Mouse (Mus musculus) embryonic facial prominence, embryonic 11.5 days (tissue): ENCODE data around the gene Ucp1. TPM values are rescaled to one million over a fixed set of nuclear protein-coding genes. Genes with fewer than 3 reads are reported as not detected.
"Not testable (repeated sequence)": the region's sequence is repeated elsewhere in the genome, so short reads cannot be mapped to it uniquely, and the experiment has no call there.

ENCODE experiments used
- ATAC-seq: fragments of 200-750 bp; cut with Nextera tagmentation; replicated peaks from 2 replicates; pipeline ENCODE4 v1.8.0; 2017; ENCODE audit warnings: low read depth; ENCODE audit not compliant: insufficient number of reproducible peaks, low FRiP score, low TSS enrichment
- DNase-seq: peaks from one replicate; pipeline ENCODE4 v3.0.0-alpha.2; 2015; ENCODE audit warnings: low spot score
- H3K27ac ChIP-seq: fragments of 300-500 bp; sonication (generic); replicated peaks from 2 replicates; pipeline ENCODE4 v1.5.1; 2014; ENCODE audit warnings: mild to moderate bottlenecking, low read depth, low read length, control low read depth
- H3K27me3 ChIP-seq: fragments of 300-500 bp; sonication (generic); 2 replicates; pipeline ENCODE4 v1.6.1; 2014; ENCODE audit warnings: mild to moderate bottlenecking, low read length, moderate library complexity, mixed read lengths; ENCODE audit not compliant: control insufficient read depth, insufficient read depth
- H3K36me3 ChIP-seq: fragments of 300-500 bp; sonication (generic); replicated peaks from 2 replicates; pipeline ENCODE4 v1.6.1; 2014; ENCODE audit warnings: low read depth, mild to moderate bottlenecking, low read length, moderate library complexity, mixed read lengths; ENCODE audit not compliant: control insufficient read depth, insufficient read depth
- H3K4me1 ChIP-seq: fragments of 300-500 bp; sonication (generic); 2 replicates; pipeline ENCODE4 v1.6.1; 2014; ENCODE audit warnings: low read length, mixed read lengths; ENCODE audit not compliant: control insufficient read depth, insufficient read depth
- H3K4me2 ChIP-seq: fragments of 300-500 bp; sonication (generic); 2 replicates; pipeline ENCODE4 v1.6.1; 2014; ENCODE audit warnings: low read depth, mild to moderate bottlenecking, control low read depth, low read length, moderate library complexity
- H3K4me3 ChIP-seq: fragments of 300-500 bp; sonication (generic); 2 replicates; pipeline ENCODE4 v1.5.1; 2014; ENCODE audit warnings: low read depth, low read length, control low read depth
- H3K9ac ChIP-seq: fragments of 300-500 bp; sonication (generic); replicated peaks from 2 replicates; pipeline ENCODE4 v1.6.1; 2014; ENCODE audit warnings: mild to moderate bottlenecking, control low read depth, low read length
- H3K9me3 ChIP-seq: fragments of 300-500 bp; sonication (generic); replicated peaks from 2 replicates; pipeline ENCODE4 v1.6.1; 2016; ENCODE audit warnings: mild to moderate bottlenecking, low read length, inconsistent platforms, mixed read lengths; ENCODE audit not compliant: control insufficient read depth
- WGBS: fragments of 180-500 bp; shearing (Covaris S2); extraction: QIAGEN DNeasy Blood & Tissue Kit; methylation state at CpG from one replicate; pipeline ENCODE4 v1.1.7; 2014; 5-methylcytosine and 5-hydroxymethylcytosine counted together
- polyA plus RNA-seq: library from polyadenylated mRNA; unstranded; fragments of >200 nt; fragmentation: Nextera tagmentation; extraction: Ambion mirVana; gene quantifications from 2 replicates; pipeline ENCODE4 v1.2.1, GENCODE M21; 2014

Ucp1 gene
- polyA plus RNA-seq, 1 experiment from 2014 or later = not detected

DNA sequence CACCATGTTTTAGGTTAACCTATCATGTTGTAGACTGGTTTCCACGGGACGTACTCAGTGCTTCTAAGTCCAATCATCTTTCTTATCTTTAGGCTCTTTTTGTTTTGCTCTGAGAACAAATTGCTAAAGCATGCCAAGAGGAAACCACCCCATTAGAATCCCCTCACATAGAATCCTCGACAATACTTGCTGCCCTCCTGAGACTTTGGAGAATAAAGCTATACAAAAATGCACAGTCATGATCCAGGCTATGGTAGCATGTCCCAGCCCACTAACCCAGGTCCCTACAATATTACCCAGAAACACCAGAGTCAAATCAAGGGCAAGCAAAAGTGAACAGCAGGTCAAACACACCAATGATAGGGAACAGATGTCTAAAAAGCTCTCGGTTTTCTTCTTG is 24.9 kb downstream of the Ucp1 start:
- H3K27ac ChIP-seq, H3K9ac ChIP-seq, H3K4me3 ChIP-seq, H3K4me1 ChIP-seq, ATAC-seq, H3K27me3 ChIP-seq, H3K36me3 ChIP-seq, H3K9me3 ChIP-seq, H3K4me2 ChIP-seq: not testable (repeated sequence)
- WGBS = 74% methylated on average over 4 of the region's 4 CpGs
- peak; percentile 77 for DNase-seq

DNA sequence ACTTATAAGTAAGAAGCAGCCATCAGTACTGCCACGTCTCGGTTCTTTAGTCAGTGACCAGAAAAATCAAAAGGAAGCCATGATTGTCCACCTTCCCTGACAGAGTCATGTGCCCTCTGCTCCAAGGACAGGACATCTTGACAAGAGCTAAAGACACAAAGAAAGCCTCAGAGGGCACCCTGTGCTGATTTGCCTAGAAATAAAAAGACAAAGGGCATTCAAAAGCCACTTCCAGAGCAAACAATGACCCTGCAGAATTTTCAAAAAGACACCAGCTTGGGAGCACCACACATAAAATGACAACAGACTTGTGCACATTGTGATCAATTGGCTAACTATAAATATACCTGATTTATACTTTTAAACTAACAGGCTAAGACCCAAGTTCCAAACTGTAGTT is 25.5 kb downstream of the Ucp1 start:
- no peaks in the 10 kb centered on the region for H3K9me3 ChIP-seq
- H3K9ac ChIP-seq = no peak overlapping the region
- H3K27me3 ChIP-seq = no peaks in the 10 kb centered on the region
- H3K27ac ChIP-seq = no peak overlapping the region
- ATAC-seq (no peak), DNase-seq (no peak)
- no peak overlapping the region for H3K4me2 ChIP-seq
- no peak overlapping the region for H3K4me3 ChIP-seq
- H3K4me1 ChIP-seq = no peaks in the 10 kb centered on the region; the same call in 1 of the 2 replicates
- H3K36me3 ChIP-seq = no peaks in the 10 kb centered on the region
- 55% methylated on average over 2 of the region's 2 CpGs for WGBS

GRCm38 (mm10) chr8:83320543-83320942 is 30.4 kb downstream of the Ucp1 start:
- H3K4me2 ChIP-seq = no peak overlapping the region
- no peak overlapping the region for H3K4me3 ChIP-seq
- no peaks in the 10 kb centered on the region; the same call in 1 of the 2 replicates for H3K4me1 ChIP-seq
- 42% methylated on average over 3 of the region's 3 CpGs for WGBS
- H3K9me3 ChIP-seq = no peaks in the 10 kb centered on the region
- H3K9ac ChIP-seq = no peak overlapping the region
- ATAC-seq (peak; percentile 77; the same call in 1 of the 2 replicates), DNase-seq (peak; percentile 34)
- no peaks in the 10 kb centered on the region for H3K27me3 ChIP-seq
- no peak overlapping the region; the same call in 1 of the 2 replicates for H3K27ac ChIP-seq
- H3K36me3 ChIP-seq = no peaks in the 10 kb centered on the region

GRCm38 (mm10) chr8:83322374-83322773 is 32.2 kb downstream of the Ucp1 start:
- no peaks in the 10 kb centered on the region for H3K9me3 ChIP-seq
- H3K9ac ChIP-seq = no peak overlapping the region
- H3K4me1 ChIP-seq = no peaks in the 10 kb centered on the region; the same call in 1 of the 2 replicates
- ATAC-seq (no peak), DNase-seq (no peak)
- no peaks in the 10 kb centered on the region for H3K36me3 ChIP-seq
- WGBS = 87% methylated on average over 6 of the region's 6 CpGs
- no peaks in the 10 kb centered on the region for H3K27me3 ChIP-seq
- H3K27ac ChIP-seq = no peak overlapping the region
- H3K4me2 ChIP-seq = no peak overlapping the region
- H3K4me3 ChIP-seq = no peak overlapping the region

- no peak overlapping the region for H3K9ac ChIP-seq
- no peak overlapping the region for H3K27ac ChIP-seq
- H3K36me3 ChIP-seq = no peaks in the 10 kb centered on the region
- no peaks in the 10 kb centered on the region for H3K27me3 ChIP-seq
- H3K4me2 ChIP-seq = no peak overlapping the region
- no peak overlapping the region for H3K4me3 ChIP-seq
- H3K4me1 ChIP-seq = no peaks in the 10 kb centered on the region; the same call in 1 of the 2 replicates
- DNase-seq = no peak
- WGBS = 88% methylated on average over 2 of the region's 2 CpGs
- no peak; the same call in 1 of the 2 replicates for ATAC-seq
- H3K9me3 ChIP-seq = no peaks in the 10 kb centered on the region
Observed at GRCm38 (mm10) chr8:83323056-83323455, 32.9 kb downstream of the Ucp1 start.

DNA sequence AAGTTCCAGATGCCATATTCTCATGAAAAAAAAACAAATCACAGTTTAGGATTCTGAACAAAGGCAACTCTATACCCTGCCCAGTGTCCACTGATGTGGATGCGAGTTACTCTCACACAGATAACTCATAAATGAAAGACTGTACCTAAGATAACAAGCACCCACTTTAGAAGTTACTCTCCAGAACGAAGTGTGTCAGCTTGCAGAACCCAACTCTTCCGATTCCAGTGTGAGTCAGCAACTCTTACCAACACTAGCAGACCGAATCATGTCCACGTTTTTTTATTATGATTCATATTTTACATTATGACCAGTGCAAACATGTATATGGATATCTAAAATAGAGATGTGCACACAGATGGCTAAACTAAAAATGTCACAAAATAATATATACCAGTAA is 37.7 kb downstream of the Ucp1 start:
- WGBS = 91% methylated on average over 5 of the region's 5 CpGs

DNA sequence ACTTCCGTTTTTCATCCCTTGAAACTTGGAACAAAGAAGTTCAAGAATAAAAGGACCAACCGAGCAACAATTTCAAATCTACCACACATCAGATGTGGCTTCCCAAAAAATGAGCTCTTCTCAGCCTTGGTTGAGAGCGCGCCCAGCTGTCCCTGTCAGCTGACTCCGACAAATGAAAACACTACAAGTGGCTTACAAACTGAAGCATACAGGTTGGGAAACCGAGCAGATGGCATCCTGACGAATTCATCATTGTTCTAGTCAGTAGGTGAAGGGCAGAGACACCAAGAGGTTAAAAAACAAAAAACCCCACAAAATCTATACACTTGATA is 41.4 kb downstream of the Ucp1 start:
- Histone ChIP-seq H3K4me1 (no peaks in the 10 kb centered on the region), H3K9ac (peak overlapping the region; percentile 80), H3K36me3 (no peaks in the 10 kb centered on the region), H3K4me3 (peak overlapping the region; percentile 86), H3K4me2 (peak overlapping the region; percentile 63), H3K27ac (no peak overlapping the region), H3K9me3 (no peaks in the 10 kb centered on the region), H3K27me3 (no peaks in the 10 kb centered on the region)
- ATAC-seq (no peak), DNase-seq (peak; percentile 40)
- WGBS = 12% methylated on average over 7 of the region's 7 CpGs

More for the DNA sequence above, 37.7 kb downstream of the Ucp1 start:
- Histone ChIP-seq H3K4me3 (no peak overlapping the region), H3K9ac (no peak overlapping the region), H3K9me3 (no peaks in the 10 kb centered on the region), H3K36me3 (no peaks in the 10 kb centered on the region), H3K4me2 (no peak overlapping the region), H3K27me3 (no peaks in the 10 kb centered on the region), H3K4me1 (no peaks in the 10 kb centered on the region), H3K27ac (no peak overlapping the region)
- DNase-seq (no peak), ATAC-seq (no peak)

- WGBS = under 1% methylated on average over 84 of the region's 85 CpGs
- H3K4me1 ChIP-seq = no peaks in the 10 kb centered on the region
- H3K9ac ChIP-seq = peak within 1 kb of the TSS; percentile 80
- no peaks in the 10 kb centered on the region for H3K27me3 ChIP-seq
- ATAC-seq (peak; percentile 99), DNase-seq (peak; percentile 99)
- H3K27ac ChIP-seq = 0 out of 2 replicates have a peak within 1 kb of the TSS, but pooled peaks have one; percentile 28
- H3K9me3 ChIP-seq = no peaks in the 10 kb centered on the region
- H3K4me3 ChIP-seq = peak within 1 kb of the TSS; percentile 86
- no peaks in the 10 kb centered on the region for H3K36me3 ChIP-seq
- peak within 1 kb of the TSS; percentile 63 for H3K4me2 ChIP-seq
Observed at GRCm38 (mm10) chr8:83331899-83332697, 41.9 kb downstream of the Ucp1 start, which contains the start of gene Elmod2. Elmod2 (minus strand) TSS chr8:83332486.
